Mouse (Mus musculus): ENCODE measurements around the gene Fam160a1.

The Fam160a1 gene

DNA sequence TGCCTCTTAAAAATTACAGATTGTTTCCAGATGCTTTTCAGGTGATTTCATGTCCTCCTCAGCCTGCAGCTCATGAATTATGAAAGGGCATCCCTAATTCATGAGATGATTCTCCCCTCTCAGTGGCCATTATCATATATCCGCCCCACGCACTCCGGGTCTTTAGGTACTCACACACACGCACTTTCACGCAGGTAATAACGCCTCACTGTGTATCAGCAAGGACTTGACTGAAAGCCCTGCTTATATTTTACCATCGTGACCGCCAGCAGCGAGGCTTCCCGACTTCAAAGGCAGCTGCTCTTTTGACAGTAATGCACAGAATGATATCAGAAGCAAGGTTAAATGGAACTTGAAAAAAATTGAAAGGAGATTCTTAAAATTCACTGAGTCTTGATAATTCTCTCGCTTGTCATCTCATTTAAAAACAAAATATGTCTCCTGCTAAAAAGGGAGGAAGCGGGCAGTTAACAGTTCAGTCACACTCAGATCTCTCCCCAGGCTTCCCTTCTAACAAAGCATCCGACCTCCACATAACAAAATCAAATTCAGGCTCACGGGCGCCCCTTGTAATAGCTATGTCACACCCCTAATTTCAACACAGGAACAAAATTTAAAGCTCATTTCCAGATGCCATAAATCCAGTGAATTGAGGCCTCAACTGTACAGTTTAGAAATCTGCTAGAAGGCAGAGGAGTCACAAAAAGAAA is 3.9 kb upstream of the Fam160a1 start:
- no peak for DNase-seq

DNA sequence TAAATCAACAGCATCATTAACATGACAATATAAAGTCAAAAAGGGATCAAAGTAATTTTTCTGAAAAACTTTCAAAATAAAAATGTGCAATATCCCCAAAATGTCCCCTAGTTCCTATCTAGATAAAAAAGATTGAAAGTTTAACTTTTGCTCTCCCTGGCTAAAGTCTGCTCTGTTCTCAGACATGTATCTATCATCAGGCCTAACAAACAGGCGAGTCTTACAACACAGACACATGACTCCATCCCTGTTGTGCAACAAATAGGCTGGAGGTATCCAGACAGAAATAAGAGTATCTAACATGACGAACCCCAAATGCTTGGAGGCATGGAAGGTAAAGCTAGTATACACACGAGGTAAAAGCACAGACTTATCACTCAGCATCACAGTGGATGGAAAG is 2.2 kb upstream of the Fam160a1 start:
- no peak for DNase-seq

DNA sequence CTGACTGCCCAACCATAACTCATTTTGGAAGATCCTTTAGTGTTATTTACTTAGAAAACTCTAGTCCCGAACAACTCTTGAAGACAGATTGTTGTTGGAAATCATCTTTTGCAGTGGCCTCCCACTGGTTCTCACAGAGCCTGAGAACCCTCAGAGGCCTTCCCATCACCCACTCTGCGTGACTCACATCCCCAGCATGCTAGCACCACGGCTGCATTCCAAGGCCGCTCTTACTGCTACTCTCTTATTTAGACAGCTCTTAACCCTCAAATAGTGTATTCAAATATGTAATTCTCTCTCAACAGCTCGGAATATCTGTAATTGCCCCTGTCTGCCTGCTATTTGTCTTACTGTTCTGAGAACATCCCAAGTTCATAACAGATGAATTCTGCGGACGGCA is 2.9 kb downstream of the Fam160a1 start:
- no peak for DNase-seq

DNA sequence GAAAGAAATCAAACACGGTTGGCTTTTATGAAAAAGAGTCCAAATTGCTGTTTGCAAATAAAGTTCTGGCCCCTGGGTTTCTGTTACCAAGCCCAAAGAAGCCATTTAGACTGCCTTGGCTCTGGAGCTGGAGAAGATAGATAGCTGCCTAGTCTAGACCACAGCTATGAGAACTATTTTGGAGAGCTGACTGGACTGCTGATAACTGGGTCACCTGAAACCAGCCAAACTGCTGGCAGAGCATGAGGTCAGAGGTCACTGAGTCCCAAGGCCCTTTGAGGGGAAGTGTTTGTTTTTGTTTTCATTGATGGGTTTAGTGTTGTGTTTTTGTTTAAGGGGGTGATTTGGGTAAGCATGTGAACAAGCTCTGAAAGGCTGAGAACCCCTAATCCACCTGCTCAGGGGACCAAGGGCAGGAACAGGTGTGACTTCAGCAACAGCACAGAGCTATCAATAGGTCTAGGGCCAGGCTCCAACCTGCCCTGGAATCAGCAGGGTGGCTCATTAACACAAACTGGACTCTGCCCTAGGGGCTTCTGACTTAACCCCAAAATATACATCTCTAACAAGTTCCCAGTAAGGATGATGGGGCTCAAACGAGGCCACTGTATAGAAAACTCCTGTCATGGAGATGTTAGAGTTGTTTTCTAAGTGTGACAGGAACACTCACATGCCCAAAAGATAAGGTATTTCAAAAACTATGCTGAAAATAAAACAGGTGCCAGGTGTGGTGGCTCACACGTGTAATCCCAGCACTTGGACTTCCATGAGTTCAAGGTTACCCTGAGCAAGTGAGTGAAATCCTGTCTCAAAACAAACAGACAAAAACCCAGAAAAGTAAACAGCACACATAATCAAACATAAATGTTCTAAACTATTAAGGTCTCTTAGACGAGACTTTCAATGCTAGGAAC is 3.7 kb downstream of the Fam160a1 start:
- DNase-seq = no peak

DNA sequence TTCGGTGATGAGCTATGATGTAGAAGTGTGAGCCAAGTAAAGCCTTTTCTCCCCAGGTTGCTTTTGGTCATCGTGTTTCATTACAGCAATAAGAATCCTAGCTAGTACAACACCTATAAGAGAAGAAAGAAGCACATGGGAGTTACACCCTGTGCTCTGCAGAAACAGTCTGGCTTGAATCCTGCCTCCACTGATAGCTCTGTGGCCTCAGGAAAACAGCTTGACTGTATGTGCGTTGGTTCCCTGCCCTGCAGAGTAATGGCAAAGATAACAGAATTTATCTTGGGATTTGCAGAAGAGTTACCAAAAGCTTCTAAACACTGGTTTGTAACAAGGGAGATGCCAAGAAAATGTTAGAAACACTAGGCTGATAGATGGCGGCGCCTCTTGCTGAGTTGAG is 5.1 kb downstream of the Fam160a1 start:
- DNase-seq = no peak

DNA sequence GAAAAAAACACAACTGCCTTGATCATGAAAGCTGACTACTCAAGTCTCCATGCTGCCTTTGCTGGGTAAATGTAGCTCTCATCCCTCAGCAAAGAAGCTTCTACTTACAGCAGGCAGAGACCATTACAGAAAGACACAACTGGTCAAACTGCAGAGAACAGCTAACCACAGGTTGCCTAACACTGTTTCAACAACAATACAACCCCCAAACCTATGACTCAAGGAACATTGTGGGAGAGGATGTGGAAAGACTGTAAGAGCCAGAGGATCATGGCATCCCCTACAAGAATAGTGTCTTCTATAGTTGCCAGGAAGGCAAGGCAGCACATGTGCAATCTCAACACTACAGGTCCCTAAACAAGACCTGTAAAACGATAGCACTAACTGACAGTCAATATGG is 23.9 kb downstream of the Fam160a1 start:
- no peak for DNase-seq

DNA sequence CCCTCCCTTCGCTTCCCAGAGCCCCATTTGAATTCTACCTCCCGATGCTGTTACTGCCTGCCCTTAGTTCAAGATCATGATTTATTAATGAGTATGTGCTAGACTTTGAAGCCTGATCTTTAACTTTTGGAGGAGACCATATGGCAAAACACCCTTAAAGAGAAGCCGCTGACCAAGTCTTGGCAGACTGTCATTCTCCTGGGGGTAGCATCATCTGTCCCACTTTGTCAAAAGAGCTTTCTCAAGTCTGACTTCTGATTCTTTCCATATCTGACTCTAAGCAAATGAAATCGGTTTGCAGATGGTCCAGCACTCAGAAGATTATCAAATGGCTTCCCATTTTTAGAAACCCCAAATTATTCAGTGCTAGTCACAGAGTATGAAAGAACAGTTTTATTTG is 27.3 kb downstream of the Fam160a1 start:
- no peak for DNase-seq

DNA sequence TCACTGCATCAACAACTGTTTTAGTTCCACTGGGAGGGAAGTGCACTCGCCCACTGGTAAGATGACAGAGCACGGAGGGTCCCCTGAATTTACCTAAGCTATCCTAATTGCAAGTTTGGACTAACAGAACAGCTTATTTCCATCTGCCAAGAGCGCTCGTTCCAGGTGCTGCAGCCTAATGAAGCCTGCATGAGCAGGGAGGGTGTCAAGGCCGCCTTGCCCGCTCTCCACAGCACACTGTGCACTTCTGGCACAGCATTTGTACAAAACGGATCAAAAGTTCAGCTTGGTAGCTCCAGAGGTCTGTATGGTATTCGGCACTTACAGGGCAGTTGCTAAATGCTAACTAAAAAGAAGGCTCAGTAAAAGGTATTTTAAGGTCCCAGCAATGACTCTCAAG is 30.6 kb downstream of the Fam160a1 start:
- no peak for DNase-seq

DNA sequence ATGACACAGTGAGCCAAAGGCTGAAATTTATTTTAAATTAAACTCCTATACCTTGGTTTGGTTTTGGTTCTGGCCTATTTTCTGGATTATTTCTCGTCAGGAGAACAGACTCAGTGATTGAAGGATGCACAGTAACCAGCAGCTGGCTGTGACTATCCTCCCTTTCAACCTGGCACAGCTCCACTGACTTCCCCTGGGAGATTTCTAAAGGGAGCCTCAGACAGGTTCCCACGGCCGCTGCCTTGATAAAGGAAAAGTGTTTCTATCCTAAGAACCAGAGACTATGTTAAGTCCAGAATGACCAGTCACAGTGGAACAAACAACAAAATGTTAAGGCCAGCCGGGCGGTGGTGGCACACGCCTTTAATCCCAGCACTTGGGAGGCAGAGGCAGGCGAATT is 36.2 kb downstream of the Fam160a1 start:
- DNase-seq = no peak

DNA sequence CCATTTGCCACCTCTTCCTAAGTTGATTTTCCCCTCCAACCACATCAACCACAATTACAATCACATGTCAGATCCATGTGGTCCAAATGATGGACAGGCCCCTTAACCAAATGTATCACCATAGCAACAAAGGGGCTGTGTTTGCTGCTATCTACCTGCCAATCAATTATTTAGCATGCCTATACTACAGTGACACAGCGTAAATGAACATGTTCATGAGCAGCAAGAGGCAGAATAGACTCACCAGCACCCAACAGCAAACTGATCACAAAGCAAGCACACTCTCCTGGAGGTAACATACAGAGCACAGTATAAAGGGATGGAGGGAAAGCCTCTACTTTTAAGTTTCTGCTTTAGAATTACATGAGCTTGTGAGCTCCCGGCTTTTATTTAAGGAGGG is 36.8 kb downstream of the Fam160a1 start:
- no peak for DNase-seq

DNA sequence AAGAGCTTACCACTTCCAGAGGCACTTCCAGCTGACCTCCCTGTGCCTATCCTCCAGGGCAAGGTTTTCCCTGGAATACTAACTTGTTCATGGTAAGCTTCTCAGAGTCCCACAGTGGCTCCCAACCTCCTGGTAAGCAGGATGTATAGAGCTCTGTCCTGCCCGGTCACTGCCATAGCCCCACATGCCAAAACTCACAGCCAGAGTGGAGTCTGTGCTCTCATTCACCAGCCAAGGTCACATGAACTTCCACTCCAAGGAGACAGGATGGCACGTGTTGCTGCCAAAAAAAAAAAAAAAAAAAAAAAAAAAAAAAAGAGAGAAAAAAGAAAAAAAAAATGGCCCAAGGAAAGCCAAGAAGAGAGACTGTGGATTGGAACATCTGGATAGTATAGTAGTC is 39.2 kb downstream of the Fam160a1 start:
- DNase-seq = no peak

DNA sequence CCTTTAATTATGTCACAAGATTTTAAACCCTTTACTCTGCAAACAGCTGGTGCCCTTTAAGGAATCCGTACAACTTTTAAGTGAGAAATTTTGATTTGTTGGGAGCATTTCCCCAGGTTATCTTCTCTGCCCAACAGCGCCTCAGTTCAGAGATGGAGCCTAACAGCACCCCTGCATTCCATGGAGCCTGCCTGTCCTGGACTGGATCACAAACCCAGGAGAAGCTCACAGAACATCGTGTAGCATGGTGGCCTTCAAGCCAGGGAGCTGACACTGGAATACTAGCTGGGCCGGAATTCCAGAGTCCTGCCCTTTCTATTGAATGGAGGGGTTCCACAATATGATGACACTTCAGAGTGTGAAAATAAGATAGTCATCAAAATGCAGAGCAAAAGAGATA is 39.7 kb downstream of the Fam160a1 start:
- DNase-seq = no peak

DNA sequence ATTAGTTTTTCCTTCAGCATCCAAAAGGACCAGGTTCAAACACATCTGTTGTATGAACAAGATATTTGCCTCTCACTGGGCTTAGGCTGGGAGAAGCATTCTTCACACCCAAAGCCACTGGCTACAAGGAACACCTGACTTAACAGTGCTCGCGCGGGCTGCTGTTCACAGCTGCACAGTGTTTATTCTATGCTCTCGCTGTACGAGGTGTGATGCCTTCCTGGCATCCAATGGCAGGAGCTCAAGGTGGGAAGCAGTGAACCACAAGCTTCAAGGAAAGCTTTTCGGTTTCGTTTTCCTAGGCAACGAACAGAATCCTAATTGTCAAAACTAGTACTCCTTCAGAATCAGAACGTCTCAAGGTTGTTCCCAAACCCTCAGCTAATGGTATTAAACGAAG is 40.4 kb downstream of the Fam160a1 start:
- DNase-seq = no peak

DNA sequence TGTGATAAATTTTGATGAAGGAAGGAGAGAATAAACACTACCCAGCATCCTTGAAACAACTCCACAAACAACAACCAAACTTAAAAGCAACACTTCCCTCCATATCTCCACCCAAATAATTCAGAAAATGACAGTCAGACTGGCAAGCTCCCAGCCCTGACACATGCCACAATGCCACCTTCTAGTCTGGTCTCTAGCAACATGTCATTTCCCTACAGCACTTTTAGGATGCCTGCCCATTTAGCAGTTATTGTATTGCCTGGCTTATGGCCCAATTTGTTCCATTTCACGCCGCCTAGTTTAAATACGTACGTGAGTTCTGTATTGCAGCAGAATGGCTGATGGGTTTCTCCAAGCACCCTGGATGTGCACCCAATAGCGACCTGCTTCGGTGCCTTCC is 41.0 kb downstream of the Fam160a1 start:
- DNase-seq = no peak

DNA sequence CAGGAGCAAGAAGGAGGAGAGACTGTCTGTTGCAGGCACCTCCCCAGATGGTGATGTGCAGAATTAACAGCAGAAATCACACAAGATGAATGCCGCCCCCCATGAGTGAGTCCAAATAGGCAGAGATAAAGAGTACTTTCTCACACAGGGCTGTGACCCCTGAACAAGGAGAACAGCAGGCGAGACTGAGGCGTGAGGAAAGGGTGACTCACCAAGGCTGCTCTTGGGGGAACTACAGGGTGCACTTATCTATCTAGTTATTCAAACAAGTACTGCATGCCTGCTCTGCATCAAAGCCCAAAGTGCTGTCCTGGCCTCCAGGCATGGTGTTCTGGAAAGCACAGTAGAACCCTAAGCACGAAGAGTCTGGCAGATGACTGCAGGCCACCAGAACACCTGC is 43.2 kb downstream of the Fam160a1 start:
- no peak for DNase-seq

DNA sequence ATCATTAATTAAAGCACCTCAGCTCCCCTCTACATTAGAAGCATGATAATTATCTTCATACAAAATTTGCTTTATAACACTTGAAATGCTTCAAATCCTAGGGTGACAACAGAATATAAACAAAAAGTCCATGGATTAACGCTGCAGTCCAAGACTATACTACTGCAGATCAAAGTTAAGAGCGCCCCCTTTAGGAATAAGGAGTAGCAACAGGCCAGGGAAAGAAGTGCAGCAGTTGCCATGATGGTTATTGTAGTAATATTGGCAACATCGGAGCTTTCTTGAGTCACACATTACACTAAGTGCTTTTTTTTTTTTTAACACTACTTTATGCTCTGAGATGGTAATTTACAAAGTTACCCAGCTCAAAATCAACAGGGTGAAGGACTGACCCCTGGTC is 43.7 kb downstream of the Fam160a1 start:
- no peak for DNase-seq

DNA sequence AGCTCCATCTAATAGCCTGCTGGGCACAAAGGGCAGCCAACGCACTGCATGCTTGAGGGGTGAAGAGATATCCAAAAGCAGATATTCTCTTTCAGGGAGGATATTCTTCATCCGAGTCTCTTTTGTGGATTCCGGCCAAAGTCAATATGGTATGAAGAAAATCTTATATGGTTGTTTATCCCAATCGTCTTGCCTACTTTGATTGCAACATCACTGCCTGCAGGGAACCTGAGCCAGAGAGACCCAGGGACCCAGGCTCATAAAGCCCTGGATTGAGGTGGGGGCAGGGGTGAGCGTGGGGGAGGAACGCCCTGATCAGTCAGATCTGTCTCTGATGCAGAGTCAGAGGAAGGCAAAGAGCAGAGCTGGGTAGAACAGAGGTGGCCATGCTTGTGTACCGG is 52.2 kb downstream of the Fam160a1 start:
- DNase-seq = no peak

DNA sequence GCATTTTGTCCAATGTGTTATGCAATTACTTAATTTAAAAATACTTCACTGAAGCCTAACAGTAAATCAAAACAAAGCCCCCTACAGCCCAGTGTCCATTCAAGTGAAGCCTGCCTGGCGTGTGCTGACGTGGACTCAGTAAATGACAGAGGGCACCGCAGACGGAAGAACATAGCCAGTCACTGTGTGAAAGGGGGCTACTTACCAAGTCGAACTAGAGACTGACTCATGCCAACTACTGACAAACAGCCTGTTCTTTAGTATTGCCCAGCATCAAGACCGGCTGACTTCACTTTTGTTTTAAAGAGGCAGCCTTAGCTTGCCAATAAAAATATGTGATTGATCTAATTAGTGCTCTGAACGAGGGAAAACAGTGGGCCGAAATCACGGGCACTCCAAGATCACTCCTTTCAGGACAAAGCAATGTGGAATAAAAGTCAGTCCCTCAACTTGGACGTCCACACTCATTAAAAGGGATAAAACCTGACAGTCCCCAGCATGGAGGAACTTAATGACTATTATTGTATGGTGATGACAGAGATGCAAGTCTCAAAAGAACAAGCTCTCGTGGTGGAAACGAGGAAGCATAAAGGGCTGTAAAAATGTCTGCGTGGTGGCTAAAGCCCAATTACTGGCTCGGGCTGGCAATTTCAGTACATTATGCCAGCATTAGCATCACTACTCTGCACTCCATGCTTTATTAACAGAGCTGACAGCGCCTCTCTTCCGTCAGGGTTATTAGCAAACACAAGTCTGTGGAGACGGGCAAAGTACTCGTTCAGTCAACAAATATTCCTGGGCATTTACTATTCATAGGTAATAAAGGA is 52.9 kb downstream of the Fam160a1 start:
- no peak for DNase-seq

DNA sequence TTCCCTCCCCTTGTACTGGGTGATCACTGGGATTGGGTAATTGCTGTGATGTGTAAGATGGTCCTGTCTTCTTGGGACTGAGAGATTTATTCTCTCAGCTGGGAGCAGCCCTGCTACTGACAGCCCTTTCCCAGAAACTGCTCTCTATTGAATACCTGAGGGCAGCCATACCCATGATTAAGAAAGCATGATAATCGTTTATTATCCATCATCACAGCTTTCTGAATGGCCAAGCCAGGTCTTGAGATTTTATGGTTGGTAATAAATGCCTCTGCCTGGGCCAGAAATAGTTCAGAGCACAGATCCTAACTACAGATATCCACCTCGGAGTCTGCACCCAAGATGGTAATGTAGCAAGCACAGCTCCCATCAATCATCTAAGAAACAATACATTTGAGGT is 59.1 kb downstream of the Fam160a1 start:
- DNase-seq = no peak

DNA sequence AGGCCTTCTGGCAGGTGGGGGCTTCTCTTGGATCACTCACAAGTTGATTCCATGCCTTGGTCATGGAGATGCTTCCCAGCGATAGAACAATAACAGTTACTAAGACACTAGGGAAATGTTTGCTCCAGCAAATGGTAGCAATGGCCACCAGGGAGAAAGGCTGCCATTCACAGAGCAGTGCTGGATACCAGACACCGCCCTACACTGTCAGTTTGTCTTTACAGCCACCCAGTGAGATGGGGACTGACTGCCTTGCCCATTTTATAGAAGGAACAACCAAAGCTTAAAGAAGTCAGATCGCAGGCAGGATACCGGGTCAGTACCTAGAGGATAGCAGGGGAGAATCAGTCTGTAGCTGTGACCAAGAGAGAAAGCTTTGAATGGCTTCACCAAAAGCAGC is 59.7 kb downstream of the Fam160a1 start:
- no peak for DNase-seq

DNA sequence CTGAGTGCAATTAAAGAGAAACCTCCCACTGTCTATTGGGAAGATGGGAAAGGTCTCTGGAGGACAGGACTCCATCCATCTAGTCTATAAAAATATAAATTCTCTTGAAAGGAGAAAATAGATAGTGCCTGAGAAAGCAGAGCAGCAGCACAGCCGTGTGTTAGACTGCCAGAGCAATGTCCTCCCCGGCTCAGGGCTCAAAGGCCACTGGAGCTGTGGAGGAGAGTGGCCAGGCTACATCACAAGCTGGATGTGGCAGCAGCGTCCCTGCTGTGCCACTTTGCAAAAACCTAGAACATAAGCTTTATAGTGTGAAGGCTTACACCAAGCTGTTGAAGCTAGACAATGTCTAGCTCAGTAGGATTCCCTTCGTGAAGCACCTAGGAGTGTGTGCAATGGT is 67.7 kb downstream of the Fam160a1 start:
- no peak for DNase-seq

DNA sequence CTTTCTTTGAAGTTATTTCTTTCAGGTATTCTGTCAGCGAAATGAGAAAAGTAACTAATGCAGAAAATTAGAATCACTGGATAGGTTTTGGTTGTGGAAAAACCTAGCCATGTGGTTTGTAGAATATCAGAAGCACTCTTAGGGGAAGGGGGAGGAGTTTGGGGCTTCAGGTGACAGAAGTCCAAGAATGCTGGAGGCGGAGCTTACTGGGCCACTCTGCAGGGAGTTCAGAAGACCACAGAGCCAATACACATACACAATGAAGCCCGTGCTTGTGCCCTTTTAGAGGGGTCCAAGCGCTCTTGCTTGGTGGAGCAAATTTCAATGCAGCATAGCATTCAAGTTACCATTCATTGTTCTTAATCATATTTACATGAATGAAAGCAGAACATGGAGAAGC is 68.2 kb downstream of the Fam160a1 start:
- no peak for DNase-seq

DNA sequence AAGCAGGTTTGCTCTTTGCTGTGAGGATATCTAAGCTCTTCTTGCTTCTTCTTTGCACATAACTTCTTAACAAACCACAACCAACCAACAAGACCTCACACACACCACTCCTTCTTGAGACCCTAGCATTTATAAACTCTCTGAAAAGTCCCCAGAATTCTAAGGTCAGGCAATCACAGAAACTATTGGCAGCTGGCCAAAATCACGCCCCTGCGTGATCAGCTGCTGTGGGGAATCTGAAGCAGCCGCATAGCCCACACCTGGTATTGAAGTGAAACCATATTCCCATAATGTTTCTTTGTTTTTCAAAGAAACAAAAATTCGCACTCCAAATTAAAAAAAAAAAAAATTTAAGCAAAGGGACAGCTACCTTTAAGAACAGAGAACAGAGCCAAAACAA is 71.0 kb downstream of the Fam160a1 start:
- no peak for DNase-seq

DNA sequence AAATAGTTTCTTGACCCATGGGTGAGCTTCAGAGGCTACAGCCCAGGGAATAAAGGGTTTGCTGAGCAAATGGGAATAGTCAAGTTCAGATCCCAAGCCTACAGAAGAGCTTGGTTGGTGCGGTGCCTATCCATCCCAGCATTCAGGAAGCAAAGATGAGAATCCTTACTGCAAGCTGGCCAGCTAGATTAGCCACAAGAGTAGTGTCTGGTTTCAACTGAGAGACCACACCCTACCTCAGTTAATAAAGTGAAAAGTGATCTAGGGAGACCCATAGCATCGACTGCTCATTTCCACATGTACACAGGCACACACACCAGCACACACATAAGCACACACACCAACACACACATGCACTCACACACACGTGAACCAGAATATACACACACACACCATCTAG is 75.3 kb downstream of the Fam160a1 start:
- no peak for DNase-seq

Data from B cell, adult 2 months (primary cell).